Mouse (Mus musculus) limb, embryonic 12.5 days (tissue): ENCODE measurements at regions not wholly inside any gene's neighbourhood (a gene's known extent, or its start where the extent isn't known, plus 50 kb on each side); places are given as distances from the start of the nearest gene placed in this dataset.

ENCODE experiments used
- ATAC-seq: fragments of 200-750 bp; cut with Nextera tagmentation; 2 replicates; pipeline ENCODE4 v1.8.0; 2017; ENCODE audit warnings: low read depth, moderate TSS enrichment; ENCODE audit not compliant: insufficient number of reproducible peaks, insufficient read depth, low FRiP score, low TSS enrichment
- H3K27ac ChIP-seq: fragments of 300-500 bp; sonication (generic); 2 replicates; pipeline ENCODE4 v1.5.1; 2016; ENCODE audit warnings: mild to moderate bottlenecking, moderate library complexity
- H3K27me3 ChIP-seq: fragments of 300-500 bp; sonication (generic); 2 replicates; pipeline ENCODE4 v1.6.1; 2016; ENCODE audit warnings: mild to moderate bottlenecking, moderate library complexity
- H3K36me3 ChIP-seq: fragments of 300-500 bp; sonication (generic); 2 replicates; pipeline ENCODE4 v1.6.1; 2016; ENCODE audit warnings: mild to moderate bottlenecking, moderate library complexity
- H3K4me1 ChIP-seq: fragments of 300-500 bp; sonication (generic); replicated peaks from 2 replicates; pipeline ENCODE4 v1.6.1; 2016
- H3K4me2 ChIP-seq: fragments of 300-500 bp; sonication (generic); 2 replicates; pipeline ENCODE4 v1.6.1; 2016; ENCODE audit warnings: mild to moderate bottlenecking, moderate library complexity
- H3K4me3 ChIP-seq: fragments of 300-500 bp; sonication (generic); replicated peaks from 2 replicates; pipeline ENCODE4 v1.5.1; 2016; ENCODE audit warnings: mild to moderate bottlenecking
- H3K9ac ChIP-seq: fragments of 300-500 bp; sonication (generic); replicated peaks from 2 replicates; pipeline ENCODE4 v1.6.1; 2016; ENCODE audit warnings: mild to moderate bottlenecking, moderate library complexity
- H3K9me3 ChIP-seq: fragments of 300-500 bp; sonication (generic); 2 replicates; pipeline ENCODE4 v1.6.1; 2016; ENCODE audit warnings: mild to moderate bottlenecking, moderate library complexity
- WGBS: fragments of 180-500 bp; shearing (Covaris S2); methylation state at CpG from one replicate; pipeline ENCODE4 v1.1.7; 2016; 5-methylcytosine and 5-hydroxymethylcytosine counted together

DNA sequence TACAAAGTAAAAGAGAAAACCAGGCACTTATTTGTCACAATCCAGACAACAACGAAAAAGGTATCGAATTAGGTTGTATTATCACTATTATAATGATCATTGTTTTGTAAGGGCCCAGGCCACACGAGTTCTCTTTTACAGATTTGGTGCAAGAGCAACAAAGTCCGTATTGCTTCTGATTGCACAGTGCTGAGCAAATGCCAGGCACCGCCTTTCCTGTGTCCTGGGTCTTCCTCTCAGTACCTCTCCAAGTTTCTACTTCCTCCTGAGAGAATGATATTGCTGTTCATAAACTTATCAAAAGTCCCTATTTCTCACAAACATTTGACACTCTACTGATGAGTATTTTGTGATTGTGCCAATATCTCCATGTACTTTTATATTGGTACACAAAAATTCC lies 431.3 kb upstream of the Tenm4 start:
- Histone ChIP-seq H3K4me2 (no peak overlapping the region), H3K36me3 (no peaks in the 10 kb centered on the region), H3K9ac (no peak overlapping the region), H3K4me1 (no peaks in the 10 kb centered on the region), H3K27ac (no peak overlapping the region), H3K4me3 (no peak overlapping the region), H3K27me3 (no peaks in the 10 kb centered on the region), H3K9me3 (no peaks in the 10 kb centered on the region)
- WGBS = 85% methylated on average over 5 of the region's 5 CpGs
- ATAC-seq = no peak

DNA sequence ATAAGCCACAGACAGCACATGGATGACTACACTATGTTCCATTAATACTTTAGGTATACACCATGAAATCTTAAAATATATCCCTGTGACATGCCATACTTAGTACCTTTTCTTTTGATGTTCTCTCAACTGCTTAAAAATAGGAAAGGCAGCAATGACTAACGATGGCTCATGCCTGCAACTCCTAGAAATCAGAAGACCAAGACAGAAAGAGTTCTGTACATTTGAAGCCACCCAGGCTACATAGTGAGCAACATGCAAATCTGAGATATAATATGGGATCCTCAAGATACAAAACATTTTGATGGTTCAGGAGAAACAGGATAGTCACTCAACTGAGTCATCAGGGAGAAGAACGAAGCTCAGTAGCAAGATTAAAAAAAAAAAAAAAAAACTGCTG lies 412.7 kb upstream of the Tenm4 start:
- Histone ChIP-seq H3K4me1 (no peaks in the 10 kb centered on the region), H3K27ac (no peak overlapping the region), H3K4me3 (no peak overlapping the region), H3K4me2 (no peak overlapping the region), H3K27me3 (no peaks in the 10 kb centered on the region), H3K36me3 (no peaks in the 10 kb centered on the region), H3K9ac (no peak overlapping the region), H3K9me3 (no peaks in the 10 kb centered on the region)
- 80% methylated on average over 2 of the region's 2 CpGs for WGBS
- no peak for ATAC-seq

DNA sequence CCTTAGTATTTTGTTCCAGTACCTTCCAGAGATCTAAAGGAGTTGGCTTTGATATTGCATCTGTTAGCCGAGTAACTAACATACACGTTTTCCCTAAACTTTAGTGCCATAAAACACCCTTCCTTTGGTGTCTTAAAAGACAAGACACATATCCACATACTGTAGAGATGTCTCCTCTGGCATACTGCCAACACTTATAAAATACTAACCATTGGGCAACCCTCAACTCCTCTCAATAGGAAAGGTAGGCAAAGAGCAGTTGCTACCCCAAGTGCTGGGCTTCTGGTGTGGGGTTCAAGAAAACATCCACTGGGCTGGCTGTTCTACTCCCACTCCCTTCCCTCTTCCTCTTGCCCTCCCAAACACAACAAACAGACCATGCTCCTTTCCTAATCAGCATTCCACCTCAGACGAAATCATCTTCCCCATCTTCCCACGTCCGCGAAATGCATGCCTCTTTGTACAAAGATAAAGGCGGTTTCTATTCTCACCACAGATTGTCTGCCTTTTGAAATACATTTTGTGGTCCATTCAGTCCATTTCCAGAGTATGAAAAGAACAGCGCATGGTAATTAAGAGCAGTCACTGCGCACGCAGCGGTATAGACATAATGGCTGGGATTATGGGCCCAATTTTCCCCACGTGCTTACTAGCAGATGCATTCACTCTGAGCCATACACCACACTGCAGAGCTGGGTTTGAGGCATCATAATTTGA lies 409.9 kb upstream of the Tenm4 start:
- Histone ChIP-seq H3K36me3 (no peaks in the 10 kb centered on the region), H3K4me1 (no peaks in the 10 kb centered on the region), H3K4me3 (no peak overlapping the region), H3K9ac (no peak overlapping the region), H3K9me3 (no peaks in the 10 kb centered on the region), H3K4me2 (no peak overlapping the region), H3K27ac (no peak overlapping the region), H3K27me3 (no peaks in the 10 kb centered on the region)
- 84% methylated on average over 12 of the region's 12 CpGs for WGBS
- ATAC-seq = no peak

DNA sequence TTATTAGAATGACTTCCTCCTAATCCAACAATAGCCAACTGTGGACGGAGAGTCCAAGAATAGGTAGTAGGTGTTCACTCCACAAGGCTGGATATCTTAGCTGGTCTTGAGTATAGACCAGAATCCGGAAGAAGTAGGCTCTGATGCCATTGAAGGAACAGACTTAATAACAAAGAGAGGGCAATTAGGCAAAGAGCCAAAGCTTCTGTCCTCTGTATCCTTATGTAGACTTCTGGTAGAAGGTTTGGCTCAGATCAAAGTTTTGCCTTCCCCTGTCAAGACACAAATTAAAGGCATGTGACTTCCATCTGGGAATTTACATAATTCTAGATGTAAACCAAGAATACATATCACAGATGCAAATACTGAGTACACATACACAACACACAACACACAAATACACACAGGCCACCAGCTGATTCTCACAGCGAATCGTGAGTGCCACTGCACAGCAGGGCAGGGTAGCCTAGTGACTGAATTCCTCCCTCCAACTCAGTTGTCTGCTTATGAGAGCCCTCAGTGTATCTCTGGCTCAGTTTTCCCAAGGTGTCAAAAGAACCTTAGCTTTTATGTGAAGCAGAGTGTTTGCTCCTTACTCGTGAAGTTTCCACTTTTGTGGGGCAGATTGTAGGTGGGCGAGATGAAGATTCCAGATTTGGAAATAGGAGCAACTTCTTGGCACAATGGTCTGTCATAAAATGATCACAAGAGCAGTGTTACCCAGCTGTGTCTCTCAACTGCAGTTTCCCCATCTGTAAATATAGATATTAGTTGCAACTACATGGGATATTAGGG lies 404.5 kb upstream of the Tenm4 start:
- no peak for ATAC-seq

DNA sequence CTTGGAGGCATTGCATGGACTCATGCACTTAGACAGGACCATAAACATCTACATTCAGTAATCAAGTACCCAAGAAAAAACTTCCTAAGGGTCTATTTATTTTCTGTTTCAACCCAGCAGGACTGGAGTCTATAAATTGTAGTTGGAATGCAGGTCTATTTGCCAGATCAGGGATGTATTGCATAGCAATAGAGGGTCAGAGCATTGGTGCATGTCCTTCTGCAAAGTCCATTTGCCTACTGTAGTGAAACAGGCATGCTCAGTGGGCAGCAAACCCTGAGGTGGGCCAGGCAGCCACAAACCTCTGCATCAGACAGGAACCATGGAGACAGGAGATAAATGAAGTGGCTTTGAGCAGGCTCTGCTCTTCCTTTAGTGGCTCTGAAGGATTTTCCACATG lies 386.5 kb upstream of the Tenm4 start:
- Histone ChIP-seq H3K4me1 (no peaks in the 10 kb centered on the region), H3K4me2 (no peak overlapping the region), H3K27me3 (no peaks in the 10 kb centered on the region), H3K9ac (no peak overlapping the region), H3K4me3 (no peak overlapping the region), H3K9me3 (no peaks in the 10 kb centered on the region), H3K36me3 (no peaks in the 10 kb centered on the region), H3K27ac (no peak overlapping the region)
- ATAC-seq = no peak

More for the DNA sequence above, 404.5 kb upstream of the Tenm4 start:
- no peaks in the 10 kb centered on the region for H3K36me3 ChIP-seq
- no peak overlapping the region for H3K4me3 ChIP-seq
- no peak overlapping the region for H3K9ac ChIP-seq
- no peaks in the 10 kb centered on the region for H3K4me1 ChIP-seq
- no peak overlapping the region for H3K4me2 ChIP-seq
- WGBS = 88% methylated on average over 6 of the region's 6 CpGs
- no peak overlapping the region for H3K27ac ChIP-seq
- no peaks in the 10 kb centered on the region for H3K27me3 ChIP-seq
- no peaks in the 10 kb centered on the region for H3K9me3 ChIP-seq

DNA sequence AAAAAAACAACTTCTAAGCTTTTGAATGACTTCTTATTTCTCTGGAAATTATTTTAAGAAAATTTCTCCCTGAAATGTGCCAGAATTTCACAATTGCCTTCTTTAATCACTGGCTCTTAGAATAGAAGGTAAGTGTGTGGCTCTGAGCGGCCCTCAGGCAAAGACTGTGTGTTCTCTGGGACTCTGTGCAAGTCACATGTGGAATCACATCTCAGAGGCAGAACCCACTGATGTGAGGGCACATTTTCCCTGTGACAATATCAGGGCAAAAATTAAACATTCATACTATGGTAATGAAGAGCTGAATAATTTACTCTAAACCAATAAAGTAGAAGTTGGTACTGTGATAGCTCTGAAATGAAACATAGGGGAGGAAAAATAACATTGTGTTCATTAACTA lies 383.5 kb upstream of the Tenm4 start:
- ATAC-seq = no peak
- H3K4me3 ChIP-seq = no peak overlapping the region

DNA sequence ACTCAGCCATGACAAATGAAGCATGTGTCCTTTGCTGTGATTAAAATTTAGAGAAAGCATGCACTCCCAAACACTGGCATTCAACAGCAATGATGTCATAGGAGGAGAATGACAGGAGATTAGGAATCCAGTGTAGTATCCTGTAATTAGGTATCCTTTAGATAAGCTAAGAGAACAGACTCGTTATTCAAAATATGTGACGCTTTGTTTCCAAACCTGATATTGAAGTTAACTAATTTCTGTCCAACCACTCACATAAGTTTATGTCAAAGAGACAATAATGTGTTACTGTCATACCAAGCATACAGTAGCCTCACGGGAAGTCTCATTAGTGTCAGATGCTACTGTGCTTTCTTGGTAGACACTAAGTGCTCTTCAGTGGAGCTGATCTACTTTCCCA lies 383.1 kb upstream of the Tenm4 start:
- WGBS = 87% methylated on average over 3 of the region's 3 CpGs
- H3K4me3 ChIP-seq = no peak overlapping the region
- ATAC-seq = no peak
- no peaks in the 10 kb centered on the region for H3K36me3 ChIP-seq
- H3K9ac ChIP-seq = no peak overlapping the region
- no peaks in the 10 kb centered on the region for H3K9me3 ChIP-seq
- no peak overlapping the region for H3K27ac ChIP-seq
- H3K27me3 ChIP-seq = no peaks in the 10 kb centered on the region
- no peak overlapping the region for H3K4me2 ChIP-seq
- H3K4me1 ChIP-seq = no peaks in the 10 kb centered on the region

More for the DNA sequence above, 383.5 kb upstream of the Tenm4 start:
- Histone ChIP-seq H3K36me3 (no peaks in the 10 kb centered on the region), H3K4me1 (no peaks in the 10 kb centered on the region), H3K27ac (no peak overlapping the region), H3K9ac (no peak overlapping the region), H3K9me3 (no peaks in the 10 kb centered on the region), H3K27me3 (no peaks in the 10 kb centered on the region), H3K4me2 (no peak overlapping the region)
- WGBS = 86% methylated on average over 1 of the region's 1 CpGs

DNA sequence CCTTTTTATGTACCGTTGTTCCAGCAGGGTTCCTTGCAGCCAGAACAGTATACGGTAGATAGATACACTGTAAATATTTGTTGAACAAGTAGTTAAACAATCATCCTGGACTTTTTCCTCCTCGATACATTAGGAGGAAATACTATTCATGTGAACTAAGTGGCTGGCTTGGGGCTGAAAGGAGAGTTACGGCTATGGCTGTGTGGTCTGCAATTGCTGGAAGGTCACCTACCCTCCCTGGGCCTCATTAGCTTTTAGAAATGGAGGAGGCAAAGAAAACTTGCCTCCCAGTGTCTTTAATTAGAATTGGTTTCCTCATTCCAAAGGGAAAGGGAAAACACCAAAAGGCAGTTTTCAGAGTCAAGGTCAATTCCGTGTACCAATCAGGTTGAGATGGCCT lies 381.6 kb upstream of the Tenm4 start:
- H3K27ac ChIP-seq = no peak overlapping the region
- no peaks in the 10 kb centered on the region for H3K36me3 ChIP-seq
- H3K4me1 ChIP-seq = no peaks in the 10 kb centered on the region
- H3K4me3 ChIP-seq = no peak overlapping the region
- H3K9me3 ChIP-seq = no peaks in the 10 kb centered on the region
- H3K27me3 ChIP-seq = no peaks in the 10 kb centered on the region
- no peak overlapping the region for H3K4me2 ChIP-seq
- no peak overlapping the region for H3K9ac ChIP-seq
- ATAC-seq = no peak
- WGBS = 59% methylated on average over 5 of the region's 5 CpGs

DNA sequence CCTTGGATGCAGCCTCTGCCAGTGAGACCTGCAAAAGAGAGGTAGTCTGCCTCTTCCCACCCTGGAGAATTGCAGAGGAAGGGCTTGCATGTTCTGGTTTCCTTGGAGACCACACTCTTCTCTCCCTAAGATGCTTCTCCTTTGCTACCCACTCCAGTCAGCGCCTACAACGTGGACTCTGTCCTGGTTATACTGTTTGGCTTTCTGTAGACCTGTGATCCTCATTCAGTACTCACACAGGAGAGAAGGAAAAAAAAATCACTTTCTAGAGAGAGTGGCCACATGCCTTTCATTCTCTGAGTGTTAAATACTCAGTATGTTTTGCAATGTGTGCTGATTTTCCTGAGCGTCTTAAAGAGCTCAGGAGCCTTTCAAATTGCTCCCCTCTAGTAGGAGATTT lies 372.0 kb upstream of the Tenm4 start:
- Histone ChIP-seq H3K9me3 (no peaks in the 10 kb centered on the region), H3K36me3 (no peaks in the 10 kb centered on the region), H3K27ac (no peak overlapping the region), H3K4me3 (no peak overlapping the region), H3K4me1 (no peaks in the 10 kb centered on the region), H3K27me3 (no peaks in the 10 kb centered on the region), H3K9ac (no peak overlapping the region), H3K4me2 (no peak overlapping the region)
- 52% methylated on average over 3 of the region's 3 CpGs for WGBS
- no peak for ATAC-seq

DNA sequence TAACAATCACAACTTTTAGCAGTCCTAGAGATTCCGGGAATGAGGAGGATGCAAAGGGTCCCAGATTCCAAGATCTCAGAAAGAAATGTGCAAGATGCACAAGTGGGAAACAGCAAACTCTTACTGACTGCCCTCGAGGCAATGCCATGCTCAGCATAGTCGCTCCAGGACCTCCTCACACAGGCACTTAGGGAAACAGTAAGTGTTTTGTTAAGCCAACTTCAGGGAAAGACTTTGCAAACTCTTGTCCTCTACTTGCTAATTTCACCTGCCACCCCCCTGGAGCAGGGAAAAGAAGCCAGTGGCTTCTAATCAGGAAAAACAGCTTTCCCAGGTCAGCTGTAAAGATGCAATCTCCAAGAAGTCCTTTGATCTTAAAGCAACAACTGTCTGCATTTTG lies 361.4 kb upstream of the Tenm4 start:
- H3K36me3 ChIP-seq = no peaks in the 10 kb centered on the region
- no peaks in the 10 kb centered on the region; the same call in 1 of the 2 replicates for H3K27me3 ChIP-seq
- WGBS = 12% methylated on average over 3 of the region's 3 CpGs
- no peak overlapping the region for H3K27ac ChIP-seq
- H3K4me2 ChIP-seq = no peak overlapping the region
- H3K4me3 ChIP-seq = no peak overlapping the region
- no peak overlapping the region for H3K9ac ChIP-seq
- ATAC-seq = no peak
- H3K4me1 ChIP-seq = peaks cover 5% of the 10 kb centered on the region; the same call in 1 of the 2 replicates
- no peaks in the 10 kb centered on the region for H3K9me3 ChIP-seq

DNA sequence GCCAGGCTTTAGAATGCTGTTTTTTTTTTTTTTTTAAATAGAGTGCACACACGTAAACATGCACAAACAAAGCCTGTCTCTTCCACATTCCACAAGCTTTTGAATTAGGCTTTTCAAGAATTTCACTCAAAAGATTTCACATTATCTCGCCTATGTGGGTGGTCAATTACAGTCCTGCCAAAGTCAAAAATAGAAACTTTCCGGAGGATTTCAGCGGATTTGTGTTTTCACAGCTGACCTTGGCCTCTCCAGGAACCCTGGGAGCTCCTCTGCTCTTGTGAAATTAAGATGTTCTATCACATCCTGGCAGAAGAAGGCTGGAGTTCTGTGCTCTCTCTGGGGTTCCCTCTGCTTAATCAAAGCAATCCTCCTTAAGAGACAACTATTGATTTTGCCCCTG lies 360.9 kb upstream of the Tenm4 start:
- Histone ChIP-seq H3K36me3 (no peaks in the 10 kb centered on the region), H3K27ac (no peak overlapping the region), H3K27me3 (no peaks in the 10 kb centered on the region; the same call in 1 of the 2 replicates), H3K9me3 (no peaks in the 10 kb centered on the region), H3K9ac (no peak overlapping the region), H3K4me1 (peaks cover 5% of the 10 kb centered on the region; the same call in 1 of the 2 replicates), H3K4me2 (no peak overlapping the region), H3K4me3 (no peak overlapping the region)
- ATAC-seq = no peak
- whole genome bisulfite sequencing = 18% methylated on average over 4 of the region's 4 CpGs
